Mouse (Mus musculus) small intestine, adult 2 months (tissue): ENCODE measurements at regions not wholly inside any gene's neighbourhood (a gene's known extent, or its start where the extent isn't known, plus 50 kb on each side); places are given as distances from the start of the nearest gene placed in this dataset.

Experiments used
- H3K27ac ChIP-seq: fragments of 200-500 bp; 2 replicates; pipeline ENCODE4 v1.5.1; 2012; ENCODE audit warnings: low read depth, low read length, control low read depth, inconsistent platforms; ENCODE audit not compliant: insufficient read depth
- H3K27me3 ChIP-seq: fragments of 200-500 bp; 2 replicates; pipeline ENCODE4 v1.6.1; 2012; ENCODE audit warnings: mild to moderate bottlenecking, moderate library complexity, low read length, inconsistent platforms; ENCODE audit not compliant: control insufficient read depth, insufficient read depth
- H3K36me3 ChIP-seq: fragments of 200-500 bp; 2 replicates; pipeline ENCODE4 v1.6.1; 2012; ENCODE audit warnings: mild to moderate bottlenecking, low read length, control low read depth, inconsistent platforms; ENCODE audit not compliant: control insufficient read depth, insufficient read depth
- H3K4me1 ChIP-seq: fragments of 200-500 bp; 2 replicates; pipeline ENCODE4 v1.6.1; 2012; ENCODE audit warnings: low read length, inconsistent platforms, mixed read lengths; ENCODE audit not compliant: control insufficient read depth, insufficient read depth, insufficient read length
- H3K4me3 ChIP-seq: fragments of 200-500 bp; 2 replicates; pipeline ENCODE4 v1.5.1; 2012; ENCODE audit warnings: low read depth, mild to moderate bottlenecking, control low read depth, inconsistent platforms, low read length, moderate library complexity
- CTCF ChIP-seq: fragments of 200-500 bp; IDR thresholded peaks from 2 replicates; pipeline ENCODE4 v1.5.1; 2012; ENCODE audit warnings: low read depth, mild to moderate bottlenecking, control low read depth, inconsistent platforms, low read length, moderate library complexity, mixed read lengths; ENCODE audit not compliant: insufficient replicate concordance, insufficient read length; ENCODE audit errors: extremely low read depth
- POLR2A ChIP-seq: fragments of 200-500 bp; IDR thresholded peaks from 2 replicates; pipeline ENCODE4 v1.6.1; 2012; ENCODE audit warnings: low read depth, mild to moderate bottlenecking, control low read depth, inconsistent platforms, low read length, moderate library complexity
- WGBS: fragments of 180-500 bp; shearing (Covaris S2); methylation state at CpG from one replicate; pipeline ENCODE4 v1.1.7; 2018; 5-methylcytosine and 5-hydroxymethylcytosine counted together

DNA sequence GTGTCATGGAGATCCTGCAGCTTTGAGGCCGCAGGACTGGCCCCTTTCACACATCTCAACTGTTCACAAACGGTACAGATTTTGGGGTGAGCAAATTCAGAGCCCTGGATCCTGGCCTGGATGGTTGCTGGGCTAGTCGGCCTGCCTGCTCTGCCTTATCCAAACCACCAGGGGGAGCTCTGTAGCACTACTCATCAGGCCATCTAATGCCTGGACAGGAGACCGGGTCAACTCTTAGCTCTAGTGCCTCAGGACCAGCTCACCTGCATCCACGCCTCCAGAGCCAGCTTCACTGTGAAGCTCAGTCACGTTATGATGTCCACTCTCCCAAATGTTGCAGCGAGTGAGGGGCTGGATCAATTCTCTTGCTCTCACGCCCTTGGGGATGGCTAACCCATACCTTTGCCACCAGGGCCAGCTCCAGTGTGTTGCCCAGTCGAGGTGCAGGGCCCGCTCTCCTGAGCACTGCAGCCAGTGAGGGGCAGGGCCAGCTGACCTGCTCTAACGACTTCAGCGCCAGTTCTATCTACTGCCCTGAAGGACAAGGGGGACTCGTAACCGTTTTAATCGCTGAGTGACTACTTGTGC is 206.8 kb downstream of the Etnk1 start:
- H3K27me3 ChIP-seq, result no peaks in the 10 kb centered on the region
- H3K27ac ChIP-seq, result no peak overlapping the region
- H3K36me3 ChIP-seq, result no peaks in the 10 kb centered on the region
- no peak overlapping the region for H3K4me3 ChIP-seq
- peaks cover 2% of the 10 kb centered on the region; the same call in 1 of the 2 replicates for H3K4me1 ChIP-seq
- TF ChIP-seq POLR2A (no peak), CTCF (peak; percentile 64)
- WGBS, result 58% methylated on average over 15 of the region's 15 CpGs

DNA sequence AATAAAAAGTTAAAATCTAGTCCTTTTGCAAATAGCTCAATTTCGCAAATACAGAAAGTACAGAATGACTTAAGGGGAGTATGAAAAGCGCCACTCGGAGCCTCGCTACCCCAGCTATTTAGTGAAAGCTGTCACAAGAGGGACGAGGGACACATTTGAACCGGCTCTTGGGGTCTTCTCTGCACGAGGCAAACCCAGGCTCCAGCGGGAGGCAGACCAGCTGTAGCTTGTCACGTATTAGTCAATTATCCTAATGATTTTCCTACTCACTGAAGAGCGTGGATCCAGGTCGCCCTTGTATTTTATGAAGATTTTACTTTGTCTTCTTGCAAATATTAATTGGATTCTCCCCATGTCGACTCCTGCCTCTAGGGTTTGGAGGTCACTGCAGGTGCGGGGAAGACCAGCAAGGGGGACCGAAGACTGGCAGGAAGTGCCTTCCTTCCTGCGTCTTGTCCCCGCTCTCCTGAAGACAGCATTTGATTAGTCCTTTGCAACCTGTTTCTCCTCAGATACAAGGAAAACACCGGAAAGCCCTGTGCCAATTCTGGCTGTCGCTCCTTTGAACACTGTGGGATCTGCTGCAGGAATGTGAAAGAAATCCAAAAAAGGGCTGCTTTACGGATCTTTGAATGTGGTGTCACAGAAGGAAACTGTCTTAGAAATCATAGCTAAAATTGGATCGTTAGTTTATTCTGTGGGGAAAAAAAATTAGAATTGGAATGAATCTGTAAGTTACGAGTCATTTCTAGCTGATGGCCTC is 209.1 kb downstream of the Etnk1 start:
- WGBS, result 84% methylated on average over 21 of the region's 21 CpGs
- no peak for TF ChIP-seq POLR2A
- no peak for TF ChIP-seq CTCF
- no peaks in the 10 kb centered on the region for H3K36me3 ChIP-seq

DNA sequence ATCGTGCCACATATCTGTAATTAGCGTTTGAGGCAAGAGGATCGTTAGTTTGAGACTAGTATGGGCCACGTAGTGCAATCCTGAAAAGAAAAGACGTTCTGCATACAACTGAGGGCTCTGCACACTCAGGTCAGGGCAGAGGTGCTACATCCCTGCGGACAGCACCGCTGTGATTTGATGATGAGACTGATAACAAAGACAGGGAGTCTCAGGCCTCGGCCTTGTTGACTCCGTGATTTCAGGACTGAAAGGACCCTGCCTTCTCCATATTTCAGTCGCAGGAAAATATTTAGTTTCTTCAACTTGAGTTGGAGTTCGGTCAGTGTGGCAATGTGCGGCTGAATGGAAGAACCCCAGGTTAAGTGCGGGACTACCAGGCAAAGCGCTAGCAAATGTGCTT is 210.1 kb downstream of the Etnk1 start:
- Histone ChIP-seq H3K27ac (no peak overlapping the region), H3K27me3 (no peaks in the 10 kb centered on the region), H3K4me1 (peaks cover 2% of the 10 kb centered on the region; the same call in 1 of the 2 replicates), H3K4me3 (no peak overlapping the region), H3K36me3 (no peaks in the 10 kb centered on the region)
- WGBS, result 87% methylated on average over 14 of the region's 14 CpGs
- TF ChIP-seq POLR2A, result no peak
- no peak for TF ChIP-seq CTCF

More for the DNA sequence above, 209.1 kb downstream of the Etnk1 start:
- Histone ChIP-seq H3K27ac (no peak overlapping the region), H3K27me3 (no peaks in the 10 kb centered on the region), H3K4me1 (peaks cover 2% of the 10 kb centered on the region; the same call in 1 of the 2 replicates), H3K4me3 (no peak overlapping the region)

DNA sequence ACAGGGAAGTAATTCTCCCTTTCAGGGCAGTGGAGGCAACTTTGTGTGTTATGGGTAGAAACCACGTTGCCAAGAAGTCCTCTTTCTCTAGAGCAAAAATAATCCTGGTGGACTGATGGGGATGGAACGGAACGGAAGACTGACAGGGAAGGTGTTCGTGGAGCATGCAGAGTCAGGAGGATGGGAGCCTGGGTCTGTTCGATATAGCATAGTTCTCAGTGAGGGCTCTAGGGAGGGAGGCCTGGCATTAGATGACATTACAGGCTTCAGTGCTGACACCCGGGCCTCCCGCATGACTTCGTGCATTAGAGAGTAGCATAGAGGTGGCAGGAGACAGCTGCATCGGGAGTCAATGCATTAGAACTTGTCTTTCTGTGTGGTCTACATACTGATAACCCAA is 211.1 kb downstream of the Etnk1 start:
- H3K27me3 ChIP-seq, result no peaks in the 10 kb centered on the region
- WGBS, result 92% methylated on average over 9 of the region's 9 CpGs
- no peak for TF ChIP-seq POLR2A
- TF ChIP-seq CTCF, result no peak

DNA sequence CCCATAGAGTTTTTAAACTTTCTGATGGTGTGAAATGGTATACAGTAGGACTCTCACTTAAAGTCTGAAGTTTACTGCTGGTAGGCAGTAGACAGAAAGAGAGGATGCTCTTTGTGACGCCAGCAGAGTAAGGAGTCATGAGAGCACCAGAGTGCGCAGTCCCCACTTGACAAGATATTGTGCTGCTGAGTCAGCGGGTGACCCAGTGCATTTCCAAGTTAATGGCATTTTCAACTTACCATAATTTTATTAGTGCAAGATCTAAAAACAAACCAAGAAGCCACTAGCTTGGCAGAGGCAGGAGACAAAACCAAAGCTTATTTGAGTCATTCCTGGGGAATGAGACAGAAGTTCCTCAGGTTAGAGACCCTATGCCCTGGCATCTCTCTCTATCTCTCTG is 213.5 kb downstream of the Etnk1 start:
- no peaks in the 10 kb centered on the region for H3K4me1 ChIP-seq
- no peak overlapping the region for H3K4me3 ChIP-seq
- 91% methylated on average over 3 of the region's 3 CpGs for WGBS
- H3K27me3 ChIP-seq, result no peaks in the 10 kb centered on the region
- TF ChIP-seq CTCF (no peak), POLR2A (no peak)
- no peaks in the 10 kb centered on the region for H3K36me3 ChIP-seq
- no peak overlapping the region for H3K27ac ChIP-seq

More for the DNA sequence above, 211.1 kb downstream of the Etnk1 start:
- H3K27ac ChIP-seq, result no peak overlapping the region
- peaks cover 2% of the 10 kb centered on the region; the same call in 1 of the 2 replicates for H3K4me1 ChIP-seq
- H3K36me3 ChIP-seq, result no peaks in the 10 kb centered on the region
- H3K4me3 ChIP-seq, result no peak overlapping the region

DNA sequence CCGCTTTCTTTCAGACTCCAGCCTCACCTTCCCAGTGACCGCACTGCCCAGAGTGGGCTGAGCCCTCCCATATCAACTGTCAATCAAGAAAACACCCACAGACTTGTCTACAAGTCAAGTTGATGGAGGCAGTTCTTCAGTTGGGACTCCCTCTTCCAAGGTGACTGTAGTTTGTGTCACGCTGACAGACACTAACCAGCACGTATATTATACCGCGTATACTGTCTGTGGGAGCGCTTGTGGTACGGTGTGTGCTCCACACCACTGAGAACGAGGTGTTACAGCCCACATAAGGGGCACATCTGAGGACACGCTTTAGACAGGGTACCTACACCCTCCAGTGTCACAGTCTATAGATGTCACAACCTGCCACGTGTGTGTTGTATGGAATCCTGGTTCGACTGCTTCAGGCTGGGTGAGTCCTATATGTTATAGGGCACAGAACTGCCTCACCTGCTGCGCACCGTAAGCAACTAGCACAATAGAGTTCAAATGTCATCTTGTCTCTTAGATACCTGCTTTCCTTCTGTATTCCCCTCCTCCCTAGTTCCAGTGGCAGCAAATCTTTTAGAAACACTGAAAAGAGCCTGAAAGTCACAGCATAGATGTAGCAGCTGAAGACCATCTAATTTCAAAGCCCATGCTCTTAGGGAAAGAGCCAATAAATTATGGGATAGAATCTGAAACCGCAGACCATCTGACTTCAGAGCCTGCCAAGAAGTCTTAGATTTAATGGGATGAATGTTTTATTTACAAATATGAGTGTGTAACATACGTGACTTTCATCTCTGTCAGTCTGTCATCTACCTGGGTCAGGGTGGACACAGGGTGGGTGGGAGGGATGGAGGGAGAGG is 219.8 kb downstream of the Etnk1 start:
- TF ChIP-seq CTCF (no peak), POLR2A (no peak)
- Histone ChIP-seq H3K36me3 (no peaks in the 10 kb centered on the region), H3K4me1 (no peaks in the 10 kb centered on the region), H3K27ac (no peak overlapping the region), H3K4me3 (no peak overlapping the region), H3K27me3 (no peaks in the 10 kb centered on the region)
- WGBS, result 88% methylated on average over 16 of the region's 16 CpGs
